Mouse (Mus musculus): ENCODE results near the gene Hlcs. TPM values are rescaled to one million over a fixed set of nuclear protein-coding genes. Genes with fewer than 3 reads are reported as not detected.

The Hlcs gene
- polyA plus RNA-seq (2015; fragmentation: Nextera tagmentation; extraction: Ambion mirVana), result 7.4 and 8.5 TPM in 2 replicates

GRCm38 (mm10) chr16:94313229-94314030 lies at the start of gene Hlcs:
Gene Hlcs, minus strand, starts transcription at chr16:94313571.
- under 1% methylated on average over 64 of the region's 64 CpGs for WGBS
- H3K9ac ChIP-seq, result peak within 1 kb of the TSS; percentile 93
- H3K4me2 ChIP-seq, result peak within 1 kb of the TSS; percentile 92
- no peaks in the 10 kb centered on the region for H3K27me3 ChIP-seq
- H3K36me3 ChIP-seq, result no peaks in the 10 kb centered on the region
- H3K4me1 ChIP-seq (replicated peaks), result peaks cover 8% of the 10 kb centered on the region
- ATAC-seq (replicated peaks; ENCODE audit: insufficient number of reproducible peaks, insufficient read depth, low FRiP score, low read depth), result peak; percentile 93
- H3K27ac ChIP-seq, result peak within 1 kb of the TSS; percentile 100
- H3K9me3 ChIP-seq (replicated peaks), result no peaks in the 10 kb centered on the region
- H3K4me3 ChIP-seq, result peak within 1 kb of the TSS; percentile 89

- Histone ChIP-seq H3K27ac (peak overlapping the region; percentile 33), H3K27me3 (no peaks in the 10 kb centered on the region), H3K9ac (no peak overlapping the region), H3K4me1 (replicated peaks) (peaks cover 13% of the 10 kb centered on the region), H3K4me2 (peak overlapping the region; percentile 18; the same call in 1 of the 2 replicates), H3K4me3 (no peak overlapping the region), H3K36me3 (no peaks in the 10 kb centered on the region), H3K9me3 (replicated peaks) (no peaks in the 10 kb centered on the region)
- peak; percentile 67; the same call in 1 of the 2 replicates for ATAC-seq (replicated peaks; ENCODE audit: insufficient number of reproducible peaks, insufficient read depth, low FRiP score, low read depth)
- 27% methylated on average over 10 of the region's 10 CpGs for WGBS
Measured at GRCm38 (mm10) chr16:94362174-94362873, 49.0 kb upstream of the Hlcs start.

GRCm38 (mm10) chr16:94360578-94361350 lies 47.4 kb upstream of the Hlcs start:
- WGBS, result 85% methylated on average over 13 of the region's 13 CpGs
- ATAC-seq (replicated peaks; ENCODE audit: insufficient number of reproducible peaks, insufficient read depth, low FRiP score, low read depth), result no peak

GRCm38 (mm10) chr16:94358091-94358490 lies 44.7 kb upstream of the Hlcs start:
- WGBS, result 65% methylated on average over 3 of the region's 3 CpGs
- no peaks in the 10 kb centered on the region for H3K36me3 ChIP-seq
- no peak overlapping the region for H3K4me2 ChIP-seq
- no peaks in the 10 kb centered on the region for H3K27me3 ChIP-seq
- no peak overlapping the region for H3K4me3 ChIP-seq
- ATAC-seq (replicated peaks; ENCODE audit: insufficient number of reproducible peaks, insufficient read depth, low FRiP score, low read depth), result no peak
- no peaks in the 10 kb centered on the region for H3K9me3 ChIP-seq (replicated peaks)
- no peak overlapping the region for H3K27ac ChIP-seq
- peaks cover 14% of the 10 kb centered on the region for H3K4me1 ChIP-seq (replicated peaks)
- H3K9ac ChIP-seq, result no peak overlapping the region

More at GRCm38 (mm10) chr16:94360578-94361350, 47.4 kb upstream of the Hlcs start:
- no peak overlapping the region for H3K27ac ChIP-seq
- no peak overlapping the region for H3K4me2 ChIP-seq
- H3K4me3 ChIP-seq, result no peak overlapping the region
- peaks cover 13% of the 10 kb centered on the region for H3K4me1 ChIP-seq (replicated peaks)
- H3K36me3 ChIP-seq, result no peaks in the 10 kb centered on the region
- no peaks in the 10 kb centered on the region for H3K27me3 ChIP-seq
- no peak overlapping the region for H3K9ac ChIP-seq
- no peaks in the 10 kb centered on the region for H3K9me3 ChIP-seq (replicated peaks)

GRCm38 (mm10) chr16:94356776-94357494 lies 43.6 kb upstream of the Hlcs start:
- Histone ChIP-seq H3K36me3 (no peaks in the 10 kb centered on the region), H3K9me3 (replicated peaks) (no peaks in the 10 kb centered on the region), H3K4me2 (no peak overlapping the region), H3K9ac (no peak overlapping the region), H3K4me1 (replicated peaks) (peaks cover 7% of the 10 kb centered on the region), H3K27me3 (no peaks in the 10 kb centered on the region), H3K27ac (no peak overlapping the region), H3K4me3 (no peak overlapping the region)
- no peak for ATAC-seq (replicated peaks; ENCODE audit: insufficient number of reproducible peaks, insufficient read depth, low FRiP score, low read depth)
- WGBS, result 63% methylated on average over 11 of the region's 11 CpGs

GRCm38 (mm10) chr16:94356046-94356445 lies 42.7 kb upstream of the Hlcs start:
- H3K4me1 ChIP-seq (replicated peaks), result peaks cover 5% of the 10 kb centered on the region
- no peaks in the 10 kb centered on the region for H3K27me3 ChIP-seq
- H3K4me3 ChIP-seq, result no peak overlapping the region
- no peak for ATAC-seq (replicated peaks; ENCODE audit: insufficient number of reproducible peaks, insufficient read depth, low FRiP score, low read depth)
- H3K27ac ChIP-seq, result no peak overlapping the region
- H3K9ac ChIP-seq, result no peak overlapping the region
- H3K36me3 ChIP-seq, result no peaks in the 10 kb centered on the region
- H3K4me2 ChIP-seq, result no peak overlapping the region
- H3K9me3 ChIP-seq (replicated peaks), result no peaks in the 10 kb centered on the region
- WGBS, result 46% methylated on average over 7 of the region's 7 CpGs

GRCm38 (mm10) chr16:94354450-94354849 lies 41.1 kb upstream of the Hlcs start:
- peak; percentile 77 for ATAC-seq (replicated peaks; ENCODE audit: insufficient number of reproducible peaks, insufficient read depth, low FRiP score, low read depth)
- Histone ChIP-seq H3K36me3 (no peaks in the 10 kb centered on the region), H3K27ac (peak overlapping the region; percentile 24; the same call in 1 of the 2 replicates), H3K9ac (no peak overlapping the region), H3K27me3 (no peaks in the 10 kb centered on the region), H3K9me3 (replicated peaks) (no peaks in the 10 kb centered on the region), H3K4me2 (peak overlapping the region; percentile 18; the same call in 1 of the 2 replicates), H3K4me1 (replicated peaks) (peaks cover 5% of the 10 kb centered on the region), H3K4me3 (no peak overlapping the region)
- WGBS, result 21% methylated on average over 9 of the region's 9 CpGs

GRCm38 (mm10) chr16:94350287-94350677 lies 36.9 kb upstream of the Hlcs start:
- Histone ChIP-seq H3K36me3 (no peaks in the 10 kb centered on the region), H3K4me2 (no peak overlapping the region), H3K4me3 (no peak overlapping the region), H3K9ac (no peak overlapping the region), H3K27ac (no peak overlapping the region), H3K27me3 (no peaks in the 10 kb centered on the region), H3K4me1 (replicated peaks) (peaks cover 5% of the 10 kb centered on the region), H3K9me3 (replicated peaks) (no peaks in the 10 kb centered on the region)
- WGBS, result 74% methylated on average over 10 of the region's 10 CpGs
- no peak for ATAC-seq (replicated peaks; ENCODE audit: insufficient number of reproducible peaks, insufficient read depth, low FRiP score, low read depth)

- H3K27ac ChIP-seq, result no peak overlapping the region
- H3K4me2 ChIP-seq, result no peak overlapping the region
- no peak overlapping the region for H3K4me3 ChIP-seq
- H3K4me1 ChIP-seq (replicated peaks), result peaks cover 5% of the 10 kb centered on the region
- whole genome bisulfite sequencing, result 57% methylated on average over 11 of the region's 11 CpGs
- no peaks in the 10 kb centered on the region for H3K27me3 ChIP-seq
- no peak for ATAC-seq (replicated peaks; ENCODE audit: insufficient number of reproducible peaks, insufficient read depth, low FRiP score, low read depth)
- no peak overlapping the region for H3K9ac ChIP-seq
- no peaks in the 10 kb centered on the region for H3K36me3 ChIP-seq
- H3K9me3 ChIP-seq (replicated peaks), result no peaks in the 10 kb centered on the region
Measured at GRCm38 (mm10) chr16:94349588-94350286, 36.4 kb upstream of the Hlcs start.

- Histone ChIP-seq H3K9ac (no peak overlapping the region), H3K27me3 (no peaks in the 10 kb centered on the region), H3K27ac (no peak overlapping the region), H3K4me1 (replicated peaks) (no peaks in the 10 kb centered on the region; the same call in 1 of the 2 replicates), H3K4me3 (no peak overlapping the region), H3K9me3 (replicated peaks) (no peaks in the 10 kb centered on the region), H3K4me2 (no peak overlapping the region), H3K36me3 (no peaks in the 10 kb centered on the region)
- ATAC-seq (replicated peaks; ENCODE audit: insufficient number of reproducible peaks, insufficient read depth, low FRiP score, low read depth), result no peak
- WGBS, result 80% methylated on average over 2 of the region's 2 CpGs
Measured at GRCm38 (mm10) chr16:94348779-94349178, 35.4 kb upstream of the Hlcs start.
